Mouse (Mus musculus) intestine, embryonic 16.5 days (tissue): ENCODE results near the gene 4930558C23Rik. TPM values are rescaled to one million over a fixed set of nuclear protein-coding genes. Genes with fewer than 3 reads are reported as not detected.
"Not testable (repeated sequence)": the region's sequence is repeated elsewhere in the genome, so short reads cannot be mapped to it uniquely, and the experiment has no call there.

Source experiments
- ATAC-seq: fragments of 200-750 bp; cut with Nextera tagmentation; 2 replicates; pipeline ENCODE4 v1.8.0; 2017; ENCODE audit warnings: moderate TSS enrichment, moderate library complexity
- H3K27ac ChIP-seq: fragments of 300-500 bp; sonication (generic); 2 replicates; pipeline ENCODE4 v1.5.1; 2014; ENCODE audit warnings: mild to moderate bottlenecking, low read length
- H3K27me3 ChIP-seq: fragments of 300-500 bp; sonication (generic); replicated peaks from 2 replicates; pipeline ENCODE4 v1.6.1; 2014; ENCODE audit warnings: low read length, control low read depth, mixed read lengths; ENCODE audit not compliant: control insufficient read depth, insufficient read depth
- H3K36me3 ChIP-seq: fragments of 300-500 bp; sonication (generic); 2 replicates; pipeline ENCODE4 v1.6.1; 2014; ENCODE audit warnings: low read length, control low read depth; ENCODE audit not compliant: control insufficient read depth, insufficient read depth
- H3K4me1 ChIP-seq: fragments of 300-500 bp; sonication (generic); 2 replicates; pipeline ENCODE4 v1.6.1; 2014; ENCODE audit warnings: low read length, control low read depth, mixed read lengths; ENCODE audit not compliant: control insufficient read depth, insufficient read depth
- H3K4me2 ChIP-seq: fragments of 300-500 bp; sonication (generic); 2 replicates; pipeline ENCODE4 v1.6.1; 2014; ENCODE audit warnings: low read depth, low read length, control low read depth
- H3K4me3 ChIP-seq: fragments of 300-500 bp; sonication (generic); 2 replicates; pipeline ENCODE4 v1.5.1; 2014; ENCODE audit warnings: mild to moderate bottlenecking, low read length
- H3K9ac ChIP-seq: fragments of 300-500 bp; sonication (generic); 2 replicates; pipeline ENCODE4 v1.6.1; 2014; ENCODE audit warnings: low read depth, low read length
- H3K9me3 ChIP-seq: fragments of 300-500 bp; sonication (generic); 2 replicates; pipeline ENCODE4 v1.6.1; 2016; ENCODE audit warnings: low read length, control low read depth; ENCODE audit not compliant: control insufficient read depth
- WGBS: fragments of 180-500 bp; shearing (Covaris S2); extraction: QIAGEN DNeasy Blood & Tissue Kit; methylation state at CpG from one replicate; pipeline ENCODE4 v1.1.7; 2014; 5-methylcytosine and 5-hydroxymethylcytosine counted together
- polyA plus RNA-seq: library from polyadenylated mRNA; unstranded; fragments of >200 nt; fragmentation: Nextera tagmentation; extraction: Ambion mirVana; gene quantifications from 2 replicates; pipeline ENCODE4 v1.2.1, GENCODE M21; 2015

The 4930558C23Rik gene
- polyA plus RNA-seq, 1 experiment from 2014 or later = not detected

DNA sequence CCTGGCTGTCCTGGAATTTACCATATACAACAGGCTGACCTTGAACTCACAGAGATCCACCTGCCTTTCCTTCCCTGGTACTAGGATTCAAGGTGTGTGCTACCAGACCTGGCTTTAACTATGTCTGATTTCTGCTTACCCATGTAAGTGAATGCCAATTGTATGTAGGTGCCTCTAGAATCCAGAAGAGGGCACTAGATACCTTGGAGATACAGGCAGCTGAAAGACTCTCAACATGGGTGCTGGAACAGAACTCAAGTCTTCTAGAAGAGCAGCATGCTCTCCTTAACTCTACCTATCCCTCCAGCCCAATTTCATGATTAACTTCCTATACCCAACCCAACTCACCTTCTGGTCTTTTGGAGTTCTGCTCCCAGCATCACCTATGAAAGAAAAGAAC is 53.1 kb downstream of the 4930558C23Rik start:
- no peak for ATAC-seq
- H3K27me3 ChIP-seq = no peaks in the 10 kb centered on the region
- H3K27ac ChIP-seq = no peak overlapping the region
- no peak overlapping the region for H3K9ac ChIP-seq
- H3K4me3 ChIP-seq = no peak overlapping the region
- peaks cover 26% of the 10 kb centered on the region for H3K36me3 ChIP-seq
- peaks cover 5% of the 10 kb centered on the region; the same call in 1 of the 2 replicates for H3K9me3 ChIP-seq
- no peak overlapping the region for H3K4me2 ChIP-seq
- H3K4me1 ChIP-seq = no peaks in the 10 kb centered on the region

GRCm38 (mm10) chr3:95348343-95348742 is 54.3 kb downstream of the 4930558C23Rik start:
- peaks cover 23% of the 10 kb centered on the region for H3K36me3 ChIP-seq
- H3K4me3 ChIP-seq, ATAC-seq, H3K9ac ChIP-seq, H3K4me2 ChIP-seq, H3K9me3 ChIP-seq, H3K27ac ChIP-seq, H3K4me1 ChIP-seq, H3K27me3 ChIP-seq: not testable (repeated sequence)
- WGBS = 91% methylated on average over 5 of the region's 5 CpGs

DNA sequence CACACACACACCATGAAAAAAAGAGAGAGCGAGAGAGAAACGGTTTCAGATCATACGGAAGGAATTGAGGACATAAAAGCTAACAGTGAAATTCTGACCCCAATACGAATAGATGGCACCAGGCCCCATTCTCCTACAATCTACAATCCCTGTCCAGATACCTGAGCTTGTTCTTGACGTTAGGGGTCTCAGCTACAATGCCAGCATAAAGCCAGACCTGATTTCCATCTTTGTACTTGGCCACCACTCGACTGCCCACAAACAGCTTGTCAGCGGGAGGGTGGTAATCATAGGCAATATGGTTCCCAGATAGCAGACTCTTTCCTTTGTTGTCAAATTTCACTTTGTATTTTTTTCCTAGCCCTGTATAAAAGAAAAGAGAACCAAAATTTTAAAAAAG is 56.2 kb downstream of the 4930558C23Rik start:
- Histone ChIP-seq H3K9ac (no peak overlapping the region), H3K9me3 (peaks cover 5% of the 10 kb centered on the region; the same call in 1 of the 2 replicates), H3K4me3 (no peak overlapping the region), H3K4me1 (no peaks in the 10 kb centered on the region), H3K4me2 (no peak overlapping the region), H3K36me3 (peaks cover 24% of the 10 kb centered on the region), H3K27me3 (no peaks in the 10 kb centered on the region), H3K27ac (no peak overlapping the region)
- no peak for ATAC-seq
- 91% methylated on average over 7 of the region's 7 CpGs for WGBS

DNA sequence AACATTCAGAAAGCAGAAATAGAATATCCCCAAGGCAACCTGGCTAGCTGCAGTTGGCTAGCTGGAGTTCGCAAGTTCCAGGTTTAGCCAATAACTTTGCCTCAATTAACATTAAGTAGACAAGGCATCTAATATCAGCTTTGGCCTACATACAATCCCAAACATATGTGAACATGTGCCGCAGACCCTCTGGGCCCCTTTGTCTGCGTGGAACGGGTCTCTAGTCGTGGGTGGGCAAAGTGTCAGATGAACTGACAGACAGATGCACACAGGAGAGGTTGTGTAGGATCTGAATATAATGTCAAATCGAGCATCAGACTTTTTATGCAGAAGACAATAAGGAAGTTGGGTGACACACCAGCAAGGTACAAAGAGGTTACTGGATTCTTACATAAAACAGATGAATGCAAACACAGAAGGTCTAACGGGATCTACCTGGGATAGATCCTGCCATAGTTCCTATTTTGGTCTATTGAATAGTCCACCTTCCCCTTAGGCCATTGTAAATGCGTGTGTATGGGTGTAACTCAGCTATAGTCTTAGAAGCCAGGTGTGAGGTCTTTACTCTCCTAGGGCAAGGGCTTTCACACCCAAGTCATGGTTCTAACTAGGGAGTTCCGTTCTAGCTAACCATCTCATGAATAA is 59.2 kb downstream of the 4930558C23Rik start:
- H3K4me2 ChIP-seq, H3K9ac ChIP-seq, H3K27me3 ChIP-seq, H3K4me3 ChIP-seq, H3K4me1 ChIP-seq, H3K9me3 ChIP-seq, H3K27ac ChIP-seq, ATAC-seq: not testable (repeated sequence)
- peaks cover 27% of the 10 kb centered on the region for H3K36me3 ChIP-seq
- 93% methylated on average over 9 of the region's 9 CpGs for WGBS

DNA sequence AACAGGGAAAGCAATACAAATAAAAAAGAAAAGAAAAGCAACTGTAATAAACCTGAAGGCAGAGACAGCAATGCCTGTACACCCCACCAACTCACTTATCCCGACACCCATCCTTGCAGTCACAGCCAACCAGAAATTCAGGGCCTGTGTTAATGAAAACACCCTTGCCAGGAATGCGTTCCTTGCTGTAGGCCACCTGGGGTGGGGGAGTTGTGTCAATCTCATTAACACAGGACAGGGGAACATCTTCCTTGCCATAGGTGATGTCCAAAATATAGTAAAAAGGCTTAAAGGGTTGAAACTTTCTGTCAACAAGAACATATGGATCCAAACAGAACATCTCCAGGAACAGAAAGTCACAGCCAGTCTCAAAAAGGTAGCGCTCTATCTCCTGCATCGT is 64.4 kb downstream of the 4930558C23Rik start:
- Histone ChIP-seq H3K27ac (no peak overlapping the region), H3K4me3 (no peak overlapping the region), H3K27me3 (no peaks in the 10 kb centered on the region), H3K9me3 (no peaks in the 10 kb centered on the region), H3K4me1 (no peaks in the 10 kb centered on the region), H3K36me3 (peaks cover 37% of the 10 kb centered on the region), H3K4me2 (no peak overlapping the region), H3K9ac (no peak overlapping the region)
- no peak for ATAC-seq
- WGBS = 94% methylated on average over 4 of the region's 4 CpGs

- no peak overlapping the region for H3K27ac ChIP-seq
- H3K9me3 ChIP-seq = no peaks in the 10 kb centered on the region
- no peak overlapping the region for H3K9ac ChIP-seq
- peaks cover 34% of the 10 kb centered on the region for H3K36me3 ChIP-seq
- 97% methylated on average over 4 of the region's 4 CpGs for WGBS
- no peak overlapping the region for H3K4me2 ChIP-seq
- no peaks in the 10 kb centered on the region for H3K4me1 ChIP-seq
- no peak overlapping the region for H3K4me3 ChIP-seq
- no peak for ATAC-seq
- H3K27me3 ChIP-seq = no peaks in the 10 kb centered on the region
These were observed 65.3 kb downstream of the 4930558C23Rik start for GRCm38 (mm10) chr3:95337345-95337744.

Other genes starting within 250 kb of the 4930558C23Rik start
- gene Sema6c, start 242.4 kb downstream of the 4930558C23Rik start, polyA plus RNA-seq = 1.1 and 2.3 TPM in 2 replicates
- gene Gabpb2, start 184.9 kb downstream of the 4930558C23Rik start, polyA plus RNA-seq = 5.7 and 6.0 TPM in 2 replicates
- gene Cdc42se1, start 174.1 kb downstream of the 4930558C23Rik start, polyA plus RNA-seq = 67.8 and 73.8 TPM in 2 replicates
- gene Mllt11, start 170.7 kb downstream of the 4930558C23Rik start, polyA plus RNA-seq = 15.0 and 15.5 TPM in 2 replicates
- gene Gm128, start 161.2 kb downstream of the 4930558C23Rik start, polyA plus RNA-seq = 0.17 and 0.29 TPM in 2 replicates
- gene Bnipl, start 151.6 kb downstream of the 4930558C23Rik start, polyA plus RNA-seq = 0.51 and 0.72 TPM in 2 replicates
- gene Mindy1, start 121.5 kb downstream of the 4930558C23Rik start, polyA plus RNA-seq = 39.8 and 41.4 TPM in 2 replicates
- 15.0 and 16.1 TPM in 2 replicates for gene Prune1, start 120.8 kb downstream of the 4930558C23Rik start, polyA plus RNA-seq
- gene Anxa9, start 95.7 kb downstream of the 4930558C23Rik start, polyA plus RNA-seq = 1.9 and 2.0 TPM in 2 replicates
- gene Cers2, start 88.0 kb downstream of the 4930558C23Rik start, polyA plus RNA-seq = 165 and 168 TPM in 2 replicates
- 24.6 and 24.8 TPM in 2 replicates for gene Setdb1, start 45.6 kb downstream of the 4930558C23Rik start, polyA plus RNA-seq
- gene Arnt, start 31.5 kb upstream of the 4930558C23Rik start, polyA plus RNA-seq = 30.8 and 31.9 TPM in 2 replicates
- gene Ctsk, start 96.4 kb upstream of the 4930558C23Rik start, polyA plus RNA-seq = 8.0 and 8.7 TPM in 2 replicates
- 33.5 and 34.7 TPM in 2 replicates for gene Ctss, start 123.9 kb upstream of the 4930558C23Rik start, polyA plus RNA-seq
- 0.10 TPM in 1 of 2 replicates, not detected in the other for gene Hormad1, start 156.8 kb upstream of the 4930558C23Rik start, polyA plus RNA-seq
- 42.6 and 44.3 TPM in 2 replicates for gene Golph3l, start 186.1 kb upstream of the 4930558C23Rik start, polyA plus RNA-seq
- 67.3 and 69.9 TPM in 2 replicates for gene Ensa, start 222.2 kb upstream of the 4930558C23Rik start, polyA plus RNA-seq